Mouse (Mus musculus): ENCODE results near the gene Zswim5. TPM values are rescaled to one million over a fixed set of nuclear protein-coding genes. Genes with fewer than 3 reads are reported as not detected.

Zswim5 gene
- total RNA-seq, 2 experiments from 2014 or later: 7.6 to 8.4 TPM

DNA sequence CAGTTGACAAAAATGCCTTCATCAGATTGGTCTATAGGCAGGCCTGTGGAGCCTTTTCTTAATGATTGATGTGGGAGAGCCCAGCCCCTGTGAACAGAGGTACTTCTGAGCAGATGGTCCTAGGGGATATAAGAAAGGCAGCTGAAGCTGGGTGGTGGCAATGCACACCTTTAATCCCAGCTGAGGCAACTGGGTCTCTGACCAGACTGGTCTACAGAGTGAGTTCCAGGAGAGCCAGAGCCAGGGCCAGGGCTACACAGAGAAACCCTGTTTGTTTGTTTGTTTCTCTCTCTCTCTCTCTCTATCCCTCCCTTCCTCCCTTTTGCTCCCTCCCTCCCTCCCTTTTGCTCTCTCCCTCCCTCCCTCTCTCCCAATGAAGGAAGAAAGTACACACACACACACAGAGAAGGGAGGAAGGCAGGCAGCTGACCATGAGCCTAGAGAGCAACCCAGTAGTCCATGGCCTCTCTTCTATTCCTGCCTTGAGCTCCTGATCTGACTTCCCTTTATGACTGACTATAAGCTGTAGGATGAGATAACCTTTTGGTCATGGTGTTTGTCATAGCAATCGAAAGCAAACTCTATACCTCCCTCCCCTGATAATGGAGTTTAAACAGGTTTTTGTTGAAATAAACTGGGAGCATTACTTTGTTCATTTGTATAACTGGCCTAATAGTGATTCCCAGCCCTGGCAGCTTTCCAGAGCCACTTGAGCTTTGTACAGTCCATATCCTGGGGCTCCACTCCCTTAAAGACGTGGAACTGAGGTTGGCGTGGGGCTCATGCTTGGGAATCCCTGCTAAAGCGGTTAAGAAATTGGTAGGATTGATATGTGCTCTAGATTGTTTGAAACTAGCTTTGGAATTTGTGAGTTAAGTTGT is 17.3 kb downstream of the Zswim5 start:
- DNase-seq (ENCODE audit: extremely low spot score in 1 of 2, low spot score in 2 of 2): peak in 1 of 2 experiments; percentile 18
- intact Hi-C loops (cut with DNase I): no loop called here

GRCm38 (mm10) chr4:116910489-116911181 is 33.5 kb downstream of the Zswim5 start:
- intact Hi-C loops (cut with DNase I): no loop called here
- DNase-seq (ENCODE audit: extremely low spot score in 1 of 2, low spot score in 2 of 2): no peak

DNA sequence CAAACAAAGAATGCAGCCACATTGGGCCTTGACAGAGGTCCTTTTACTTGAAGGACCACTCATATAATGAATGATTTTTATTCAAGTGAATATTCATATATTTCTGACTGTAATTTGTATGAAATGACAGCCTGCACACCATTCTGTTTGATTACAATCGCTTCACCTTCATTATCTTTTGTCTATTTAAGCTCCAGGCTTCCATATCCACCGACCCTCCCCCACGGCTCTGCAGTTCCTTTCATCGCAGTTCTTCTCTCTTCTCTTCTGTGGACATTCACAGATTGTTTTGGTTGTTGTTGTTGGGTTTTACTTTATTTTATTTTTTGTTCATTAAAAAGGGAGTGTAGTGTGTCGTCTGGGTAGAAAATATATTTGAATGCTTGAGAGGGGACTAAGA is 34.0 kb downstream of the Zswim5 start:
- intact Hi-C loops (cut with DNase I): no loop called here
- no peak for DNase-seq (ENCODE audit: extremely low spot score in 1 of 2, low spot score in 2 of 2)

GRCm38 (mm10) chr4:116913318-116913717 is 36.1 kb downstream of the Zswim5 start:
- intact Hi-C loops (cut with DNase I): no loop called here

DNA sequence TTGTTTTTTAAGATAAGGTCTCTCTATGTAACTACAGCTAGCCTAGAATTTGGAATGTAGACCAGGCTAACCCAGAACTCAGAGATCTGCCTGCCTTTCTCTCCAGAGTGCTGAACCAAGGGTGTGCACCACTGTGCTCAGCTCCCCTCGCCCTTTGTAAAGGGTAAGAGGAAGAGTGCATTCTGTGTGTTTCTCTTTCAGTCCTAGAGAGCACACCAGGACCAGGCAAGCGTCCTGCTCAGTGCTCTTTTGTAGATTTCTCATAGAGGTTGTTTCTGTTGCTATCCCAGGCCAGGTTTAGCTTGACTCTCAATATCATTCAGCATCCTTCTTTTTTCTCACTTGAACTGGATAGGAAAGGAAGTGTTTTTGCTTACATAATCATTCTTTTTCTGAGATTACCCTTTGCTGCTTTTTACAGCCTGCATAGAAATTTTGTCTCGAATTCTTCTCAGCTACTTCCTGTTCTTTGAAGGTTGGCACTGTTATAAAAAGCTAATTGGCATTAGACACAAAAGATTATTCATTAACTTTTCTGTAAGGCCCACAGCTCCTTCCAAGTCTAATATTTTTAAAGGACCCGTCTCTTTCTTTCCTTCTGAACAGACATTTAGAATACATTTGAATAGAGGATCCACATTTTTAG is 51.0 kb downstream of the Zswim5 start:
- no peak for DNase-seq (ENCODE audit: extremely low spot score in 1 of 2, low spot score in 2 of 2)
- intact Hi-C loops (cut with DNase I): no loop called here

More at GRCm38 (mm10) chr4:116913318-116913717, 36.1 kb downstream of the Zswim5 start:
- no peak for DNase-seq (ENCODE audit: extremely low spot score in 1 of 2, low spot score in 2 of 2)

GRCm38 (mm10) chr4:116939585-116939984 is 62.4 kb downstream of the Zswim5 start:
- no peak for DNase-seq (ENCODE audit: extremely low spot score in 1 of 2, low spot score in 2 of 2)
- intact Hi-C loops (cut with DNase I): no loop called here

- intact Hi-C loops (cut with DNase I): no loop called here
- DNase-seq (ENCODE audit: extremely low spot score in 1 of 2, low spot score in 2 of 2): no peak
These were observed 65.5 kb downstream of the Zswim5 start for GRCm38 (mm10) chr4:116942695-116943094.

- intact Hi-C loops (cut with DNase I): no loop called here
- DNase-seq (ENCODE audit: extremely low spot score in 1 of 2, low spot score in 2 of 2): no peak
These were observed 66.9 kb downstream of the Zswim5 start for GRCm38 (mm10) chr4:116944055-116944454.

- DNase-seq (ENCODE audit: extremely low spot score in 1 of 2, low spot score in 2 of 2): no peak
- intact Hi-C loops (cut with DNase I): no loop called here
These were observed 74.5 kb downstream of the Zswim5 start for GRCm38 (mm10) chr4:116951642-116952041.

- no peak for DNase-seq (ENCODE audit: extremely low spot score in 1 of 2, low spot score in 2 of 2)
- intact Hi-C loops (cut with DNase I): no loop called here
These were observed 77.8 kb downstream of the Zswim5 start for GRCm38 (mm10) chr4:116954951-116955350.

DNA sequence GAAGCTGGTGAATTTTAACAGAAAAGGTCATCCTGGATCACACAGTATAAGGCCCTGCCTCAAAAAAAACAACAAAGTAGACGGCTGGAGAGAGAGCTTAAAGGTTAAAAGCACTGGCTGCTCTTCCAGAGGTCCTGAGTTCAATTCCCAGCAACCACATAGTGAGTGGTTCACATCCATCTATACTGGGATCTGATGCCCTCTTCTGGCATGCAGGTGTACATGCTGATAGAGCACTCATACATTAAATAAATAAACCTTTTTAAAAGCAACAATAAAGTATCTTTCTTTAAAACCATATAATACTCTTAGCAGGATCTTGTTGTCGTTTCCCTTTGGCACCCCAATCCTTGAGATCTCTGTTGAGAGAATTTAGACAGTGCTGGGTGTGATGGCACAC is 99.3 kb downstream of the Zswim5 start:
- intact Hi-C loops (cut with DNase I): no loop called here
- DNase-seq (ENCODE audit: extremely low spot score in 1 of 2, low spot score in 2 of 2): no peak

- no peak for DNase-seq (ENCODE audit: extremely low spot score in 1 of 2, low spot score in 2 of 2)
- intact Hi-C loops (cut with DNase I): no loop called here
These were observed 108.5 kb downstream of the Zswim5 start for GRCm38 (mm10) chr4:116985681-116986080.

DNA sequence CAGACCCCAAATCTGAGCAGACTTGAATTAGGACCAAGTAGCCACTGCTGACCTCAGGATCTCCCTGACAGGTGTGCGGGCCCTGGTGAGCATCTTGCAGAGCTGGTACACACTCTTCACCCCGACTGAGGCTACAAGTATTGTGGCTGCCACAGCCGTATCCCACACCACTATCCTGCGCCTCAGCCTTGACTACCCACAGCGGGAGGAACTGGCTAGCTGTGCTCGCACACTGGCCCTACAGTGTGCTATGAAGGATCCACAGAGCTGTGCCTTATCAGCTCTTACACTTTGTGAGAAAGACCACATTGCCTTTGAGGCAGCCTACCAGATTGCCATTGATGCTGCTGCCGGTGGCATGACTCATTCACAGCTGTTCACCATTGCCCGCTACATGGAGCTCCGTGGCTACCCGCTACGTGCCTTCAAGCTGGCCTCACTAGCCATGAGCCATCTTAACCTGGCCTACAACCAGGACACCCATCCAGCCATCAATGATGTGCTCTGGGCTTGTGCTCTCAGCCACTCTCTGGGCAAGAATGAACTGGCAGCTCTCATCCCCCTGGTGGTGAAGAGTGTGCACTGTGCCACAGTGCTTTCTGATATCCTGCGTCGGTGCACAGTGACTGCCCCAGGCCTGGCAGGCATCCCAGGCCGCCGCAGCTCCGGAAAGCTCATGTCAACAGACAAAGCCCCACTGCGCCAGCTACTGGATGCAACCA is 109.4 kb downstream of the Zswim5 start:
- peak; percentile 63 to 87 for DNase-seq (ENCODE audit: extremely low spot score in 1 of 2, low spot score in 2 of 2)
- intact Hi-C loops (cut with DNase I): no loop called here

- no peak for DNase-seq (ENCODE audit: extremely low spot score in 1 of 2, low spot score in 2 of 2)
- intact Hi-C loops (cut with DNase I): no loop called here
These were observed 109.9 kb downstream of the Zswim5 start for GRCm38 (mm10) chr4:116987122-116987456.

GRCm38 (mm10) chr4:116989731-116990130 is 112.6 kb downstream of the Zswim5 start:
- no peak for DNase-seq (ENCODE audit: extremely low spot score in 1 of 2, low spot score in 2 of 2)
- intact Hi-C loops (cut with DNase I): loop anchor here (5.0 to 10.0 kb wide), 2 partner anchors 112 to 275 kb away; partner anchors contain the start of gene Zswim5

- peak; percentile 74 to 75 for DNase-seq (ENCODE audit: extremely low spot score in 1 of 2, low spot score in 2 of 2)
- intact Hi-C loops (cut with DNase I): loop anchor here (1.0 to 10.0 kb wide), 3 partner anchors 114 to 277 kb away; partner anchors contain the start of gene Zswim5
These were observed 114.2 kb downstream of the Zswim5 start for GRCm38 (mm10) chr4:116991366-116991765.

DNA sequence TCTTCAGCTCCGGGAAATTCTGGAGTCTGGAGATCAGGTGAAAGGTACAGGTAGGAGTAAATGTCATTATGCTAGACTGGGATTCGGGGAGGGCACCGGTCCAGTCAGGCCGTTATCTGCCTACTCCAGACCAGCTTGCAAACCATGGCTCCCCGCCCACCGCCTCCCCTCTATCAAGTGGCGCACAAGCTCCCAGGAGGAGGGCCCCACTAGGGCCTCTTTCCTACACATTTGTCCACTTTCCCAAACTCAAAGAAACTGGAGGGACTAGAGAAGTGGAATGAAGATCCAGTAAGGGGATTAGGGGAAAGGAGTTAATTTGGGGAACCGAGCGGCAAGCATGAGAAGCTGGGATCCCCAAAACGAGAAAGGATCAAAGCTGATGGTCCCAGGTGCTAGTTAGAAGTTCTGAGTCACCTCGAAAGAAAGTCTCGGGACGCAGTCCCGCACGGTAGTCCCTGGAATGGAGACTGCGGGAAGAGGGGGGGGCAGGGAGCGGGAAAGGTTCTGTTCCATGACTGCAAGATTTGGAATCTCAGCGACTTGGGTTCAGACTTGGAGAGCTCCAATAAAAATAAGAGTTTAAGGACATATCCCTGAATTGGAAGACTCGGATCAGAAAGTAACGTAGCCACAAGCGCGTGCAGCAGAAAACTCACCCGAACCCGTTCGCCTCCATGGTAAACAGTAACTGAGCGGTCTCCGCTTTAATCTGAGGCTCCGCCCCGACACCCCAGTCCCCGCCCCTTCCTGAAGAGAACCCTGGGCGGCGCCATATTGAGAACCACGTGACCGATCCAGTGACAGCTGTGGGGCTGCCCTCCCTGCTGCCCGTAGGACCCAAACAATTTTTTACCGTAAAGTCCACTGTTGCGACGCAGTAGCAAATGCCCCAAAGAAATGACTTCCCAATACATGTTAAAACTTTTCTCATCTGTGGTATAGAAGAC is 116.8 kb downstream of the Zswim5 start, which contains the start of gene Urod:
TSS of gene Urod (minus strand) at position 742 of the 950 bp plus-strand sequence.
- intact Hi-C loops (cut with DNase I): loop anchor here (5.0 to 10.0 kb wide), 2 partner anchors 117 to 279 kb away; partner anchors contain the start of gene Zswim5
- DNase-seq (ENCODE audit: extremely low spot score in 1 of 2, low spot score in 2 of 2): peak; percentile 95
